Mouse (Mus musculus) midbrain, embryonic 10.5 days (tissue): Measurements from ENCODE around the gene Nkd1. TPM values are rescaled to one million over a fixed set of nuclear protein-coding genes. Genes with fewer than 3 reads are reported as not detected.

Source experiments
- DNase-seq: peaks from one replicate; pipeline ENCODE4 v3.0.0-alpha.2; 2017; ENCODE audit warnings: low spot score
- H3K27ac ChIP-seq: fragments of 300-500 bp; sonication (generic); replicated peaks from 2 replicates; pipeline ENCODE4 v1.5.1; 2016; ENCODE audit warnings: mild to moderate bottlenecking
- H3K27me3 ChIP-seq: fragments of 300-500 bp; sonication (generic); 2 replicates; pipeline ENCODE4 v1.6.1; 2016; ENCODE audit warnings: low read depth, mild to moderate bottlenecking; ENCODE audit not compliant: poor library complexity, severe bottlenecking
- H3K36me3 ChIP-seq: fragments of 300-500 bp; sonication (generic); 2 replicates; pipeline ENCODE4 v1.6.1; 2016; ENCODE audit warnings: mild to moderate bottlenecking, moderate library complexity
- H3K4me1 ChIP-seq: fragments of 300-500 bp; sonication (generic); 2 replicates; pipeline ENCODE4 v1.6.1; 2016
- H3K4me3 ChIP-seq: fragments of 300-500 bp; sonication (generic); 2 replicates; pipeline ENCODE4 v1.5.1; 2016; ENCODE audit warnings: mild to moderate bottlenecking, moderate library complexity
- H3K9me3 ChIP-seq: fragments of 300-500 bp; sonication (generic); replicated peaks from 2 replicates; pipeline ENCODE4 v1.6.1; 2016; ENCODE audit warnings: mild to moderate bottlenecking
- WGBS: fragments of 180-500 bp; shearing (Covaris S2); methylation state at CpG from one replicate; pipeline ENCODE4 v1.1.7; 2016; 5-methylcytosine and 5-hydroxymethylcytosine counted together
- polyA plus RNA-seq: library from polyadenylated mRNA; unstranded; fragments of >200 nt; fragmentation: Nextera tagmentation; extraction: Ambion mirVana; gene quantifications from 2 replicates; pipeline ENCODE4 v1.2.1, GENCODE M21; 2016

The Nkd1 gene
- polyA plus RNA-seq, 1 experiment from 2014 or later = 80.1 TPM

- peaks cover 96% of the 10 kb centered on the region for H3K36me3 ChIP-seq
- H3K4me3 ChIP-seq = no peak overlapping the region
- WGBS = 93% methylated on average over 9 of the region's 9 CpGs
- H3K27me3 ChIP-seq = no peaks in the 10 kb centered on the region
- peaks cover 16% of the 10 kb centered on the region for H3K4me1 ChIP-seq
- no peaks in the 10 kb centered on the region for H3K9me3 ChIP-seq
- DNase-seq = no peak
- H3K27ac ChIP-seq = no peak overlapping the region
Observed at GRCm38 (mm10) chr8:88542596-88543213, 21.6 kb downstream of the Nkd1 start.

- Histone ChIP-seq H3K4me3 (no peak overlapping the region), H3K9me3 (peaks cover 9% of the 10 kb centered on the region), H3K27me3 (no peaks in the 10 kb centered on the region), H3K36me3 (peaks cover 98% of the 10 kb centered on the region), H3K27ac (no peak overlapping the region), H3K4me1 (peaks cover 9% of the 10 kb centered on the region; the same call in 1 of the 2 replicates)
- DNase-seq = no peak
- 74% methylated on average over 4 of the region's 4 CpGs for WGBS
Observed at GRCm38 (mm10) chr8:88544677-88545076, 23.5 kb downstream of the Nkd1 start.

- no peak for DNase-seq
- Histone ChIP-seq H3K36me3 (peaks cover 95% of the 10 kb centered on the region), H3K27me3 (no peaks in the 10 kb centered on the region), H3K27ac (no peak overlapping the region), H3K4me1 (peaks cover 9% of the 10 kb centered on the region; the same call in 1 of the 2 replicates), H3K9me3 (peaks cover 9% of the 10 kb centered on the region), H3K4me3 (no peak overlapping the region)
- WGBS = 95% methylated on average over 7 of the region's 7 CpGs
Observed at GRCm38 (mm10) chr8:88545441-88545840, 24.3 kb downstream of the Nkd1 start.

- Histone ChIP-seq H3K27me3 (no peaks in the 10 kb centered on the region), H3K27ac (no peak overlapping the region), H3K4me3 (no peak overlapping the region), H3K36me3 (peaks cover 90% of the 10 kb centered on the region), H3K9me3 (peaks cover 9% of the 10 kb centered on the region), H3K4me1 (peaks cover 9% of the 10 kb centered on the region; the same call in 1 of the 2 replicates)
- DNase-seq = no peak
- WGBS = 82% methylated on average over 18 of the region's 18 CpGs
Observed at GRCm38 (mm10) chr8:88546032-88546732, 25.0 kb downstream of the Nkd1 start.

- Histone ChIP-seq H3K27me3 (no peaks in the 10 kb centered on the region), H3K36me3 (peaks cover 63% of the 10 kb centered on the region), H3K9me3 (no peaks in the 10 kb centered on the region), H3K4me1 (no peaks in the 10 kb centered on the region), H3K27ac (no peak overlapping the region), H3K4me3 (no peak overlapping the region)
- no peak for DNase-seq
- 73% methylated on average over 4 of the region's 4 CpGs for WGBS
Observed at GRCm38 (mm10) chr8:88555669-88556068, 34.5 kb downstream of the Nkd1 start.

GRCm38 (mm10) chr8:88559985-88560473 is 38.9 kb downstream of the Nkd1 start:
- Histone ChIP-seq H3K4me1 (peaks cover 20% of the 10 kb centered on the region), H3K27ac (no peak overlapping the region), H3K4me3 (no peak overlapping the region), H3K27me3 (no peaks in the 10 kb centered on the region), H3K9me3 (no peaks in the 10 kb centered on the region), H3K36me3 (peaks cover 41% of the 10 kb centered on the region)
- no peak for DNase-seq
- 88% methylated on average over 6 of the region's 6 CpGs for WGBS

- Histone ChIP-seq H3K27me3 (no peaks in the 10 kb centered on the region), H3K36me3 (peaks cover 32% of the 10 kb centered on the region), H3K9me3 (no peaks in the 10 kb centered on the region), H3K4me3 (no peak overlapping the region), H3K4me1 (peaks cover 29% of the 10 kb centered on the region), H3K27ac (no peak overlapping the region)
- no peak for DNase-seq
- WGBS = 85% methylated on average over 3 of the region's 3 CpGs
Observed at GRCm38 (mm10) chr8:88561402-88561801, 40.2 kb downstream of the Nkd1 start.

GRCm38 (mm10) chr8:88564256-88564903 is 43.2 kb downstream of the Nkd1 start:
- DNase-seq = no peak
- Histone ChIP-seq H3K27ac (no peak overlapping the region), H3K36me3 (peaks cover 15% of the 10 kb centered on the region), H3K27me3 (no peaks in the 10 kb centered on the region), H3K4me3 (no peak overlapping the region), H3K9me3 (no peaks in the 10 kb centered on the region), H3K4me1 (peaks cover 46% of the 10 kb centered on the region)
- WGBS = 74% methylated on average over 8 of the region's 11 CpGs

GRCm38 (mm10) chr8:88566119-88566518 is 45.0 kb downstream of the Nkd1 start:
- 92% methylated on average over 4 of the region's 4 CpGs for WGBS
- Histone ChIP-seq H3K4me3 (no peak overlapping the region), H3K9me3 (no peaks in the 10 kb centered on the region), H3K36me3 (0 out of 2 replicates have a peak, but pooled peaks cover 9% of the 10 kb centered on the region), H3K27ac (no peak overlapping the region; the same call in 1 of the 2 replicates), H3K4me1 (peaks cover 63% of the 10 kb centered on the region), H3K27me3 (no peaks in the 10 kb centered on the region)
- no peak for DNase-seq

- Histone ChIP-seq H3K9me3 (no peaks in the 10 kb centered on the region), H3K27ac (peak overlapping the region; percentile 25; the same call in 1 of the 2 replicates), H3K27me3 (no peaks in the 10 kb centered on the region), H3K36me3 (0 out of 2 replicates have a peak, but pooled peaks cover 9% of the 10 kb centered on the region), H3K4me1 (peaks cover 65% of the 10 kb centered on the region), H3K4me3 (no peak overlapping the region)
- no peak for DNase-seq
- WGBS = 77% methylated on average over 13 of the region's 13 CpGs
Observed at GRCm38 (mm10) chr8:88567314-88568121, 46.4 kb downstream of the Nkd1 start.

- Histone ChIP-seq H3K9me3 (no peaks in the 10 kb centered on the region), H3K4me3 (no peak overlapping the region), H3K36me3 (0 out of 2 replicates have a peak, but pooled peaks cover 9% of the 10 kb centered on the region), H3K4me1 (peaks cover 67% of the 10 kb centered on the region), H3K27me3 (no peaks in the 10 kb centered on the region), H3K27ac (peak overlapping the region; percentile 25; the same call in 1 of the 2 replicates)
- DNase-seq = no peak
- WGBS = 90% methylated on average over 3 of the region's 3 CpGs
Observed at GRCm38 (mm10) chr8:88568211-88568610, 47.1 kb downstream of the Nkd1 start.

- Histone ChIP-seq H3K36me3 (peaks cover 17% of the 10 kb centered on the region), H3K9me3 (no peaks in the 10 kb centered on the region), H3K27me3 (no peaks in the 10 kb centered on the region), H3K4me1 (peaks cover 66% of the 10 kb centered on the region), H3K27ac (peak overlapping the region; percentile 80), H3K4me3 (no peak overlapping the region)
- DNase-seq = no peak
- WGBS = 78% methylated on average over 7 of the region's 7 CpGs
Observed at GRCm38 (mm10) chr8:88569366-88569765, 48.2 kb downstream of the Nkd1 start.
